ENCODE assay signal across 8 mouse cellular contexts in genomic region chr1:172143570-172143969, GRCm38 (mm10). TPM values are rescaled to one million over a fixed set of nuclear protein-coding genes. Genes with fewer than 3 reads are reported as not detected.
A peak's percentile ranks its signal among the peaks of the same experiment; 100 is the strongest.
DNase-seq lines count a peak whose midpoint lies in the region; ATAC-seq lines count a peak whose summit lies in the region.

No protein-coding gene starts in this region.

- no peaks in the 10 kb centered on the region for H3K36me3 ChIP-seq in kidney, embryonic 16.5 days (ENCODE audit: insufficient read depth, low read length)
- no peaks in the 10 kb centered on the region for H3K36me3 ChIP-seq in liver, embryonic 13.5 days
- H3K36me3 ChIP-seq in midbrain, embryonic 15.5 days (replicated peaks), result no peaks in the 10 kb centered on the region

- H3K4me3 ChIP-seq in kidney, embryonic 16.5 days (ENCODE audit: low read length), result no peak overlapping the region
- no peak overlapping the region for H3K4me3 ChIP-seq in liver, embryonic 13.5 days (replicated peaks)
- no peak overlapping the region for H3K4me3 ChIP-seq in midbrain, embryonic 15.5 days

- DNase-seq in kidney, adult 18-20 months, result peak; percentile 52
- peak; percentile 70 for DNase-seq in MEL-GATA-1-ER (ENCODE audit: extremely low read depth, low read depth)
- peak; percentile 70 to 76 for DNase-seq in cerebellum, postnatal 14 days
- DNase-seq in liver, embryonic 13.5 days, result peak; percentile 52
- DNase-seq in right cerebral cortex, postnatal 4 days, result peak; percentile 16

- WGBS in kidney, embryonic 16.5 days, result 17% methylated on average over 1 of the region's 1 CpGs
- 11% methylated on average over 1 of the region's 1 CpGs for WGBS in liver, embryonic 13.5 days (ENCODE audit: insufficient replicate concordance)
- 18% methylated on average over 1 of the region's 1 CpGs for WGBS in midbrain, embryonic 15.5 days

- H3K4me1 ChIP-seq in kidney, embryonic 16.5 days (ENCODE audit: insufficient read depth, low read length), result peaks cover 3% of the 10 kb centered on the region; the same call in 1 of the 2 replicates
- H3K4me1 ChIP-seq in liver, embryonic 13.5 days (replicated peaks), result peaks cover 11% of the 10 kb centered on the region; the same call in 1 of the 2 replicates
- peaks cover 5% of the 10 kb centered on the region; the same call in 1 of the 2 replicates for H3K4me1 ChIP-seq in midbrain, embryonic 15.5 days

- no peak overlapping the region for H3K9ac ChIP-seq in kidney, embryonic 16.5 days (replicated peaks; ENCODE audit: low read length)
- no peak overlapping the region for H3K9ac ChIP-seq in liver, embryonic 13.5 days
- H3K9ac ChIP-seq in midbrain, embryonic 15.5 days, result no peak overlapping the region

- no peak overlapping the region for H3K27ac ChIP-seq in kidney, embryonic 16.5 days (ENCODE audit: low read length)
- H3K27ac ChIP-seq in liver, embryonic 13.5 days, result no peak overlapping the region
- H3K27ac ChIP-seq in midbrain, embryonic 15.5 days, result no peak overlapping the region

- ATAC-seq in kidney, embryonic 16.5 days (ENCODE audit: low FRiP score, low TSS enrichment), result no peak
- ATAC-seq in inflammation-experienced regulatory T-cells, adult 6 months, result peak; percentile 49
- ATAC-seq in liver, embryonic 13.5 days (ENCODE audit: low read depth), result no peak
- no peak for ATAC-seq in midbrain, embryonic 15.5 days (replicated peaks)

- H3K9me3 ChIP-seq in kidney, embryonic 16.5 days (ENCODE audit: low read length), result no peaks in the 10 kb centered on the region
- H3K9me3 ChIP-seq in liver, embryonic 13.5 days (replicated peaks), result no peaks in the 10 kb centered on the region
- no peaks in the 10 kb centered on the region for H3K9me3 ChIP-seq in midbrain, embryonic 15.5 days

- H3K4me2 ChIP-seq in kidney, embryonic 16.5 days (replicated peaks; ENCODE audit: low read depth, low read length), result no peak overlapping the region
- no peak overlapping the region for H3K4me2 ChIP-seq in liver, embryonic 13.5 days
- no peak overlapping the region for H3K4me2 ChIP-seq in midbrain, embryonic 15.5 days

- H3K27me3 ChIP-seq in kidney, embryonic 16.5 days (ENCODE audit: insufficient read depth, low read length), result no peaks in the 10 kb centered on the region
- no peaks in the 10 kb centered on the region for H3K27me3 ChIP-seq in liver, embryonic 13.5 days
- no peaks in the 10 kb centered on the region for H3K27me3 ChIP-seq in midbrain, embryonic 15.5 days (replicated peaks)

RNA-seq across cellular contexts. Expression of gene Dcaf8, which starts 4.3 kb away (rescaled TPM):
- 147 and 149 TPM in 2 replicates for polyA plus RNA-seq in kidney, embryonic 16.5 days (2015; fragmentation: Nextera tagmentation; extraction: Ambion mirVana)
- polyA plus RNA-seq in inflammation-experienced regulatory T-cells, adult 6 months (2017; shearing (Covaris generic)), result 10 to 100 TPM; 46.7 to 99.2 (median 78.4) TPM
- polyA plus RNA-seq in liver, embryonic 13.5 days (2015; fragmentation: Nextera tagmentation; extraction: Ambion mirVana), result 58.1 and 65.0 TPM in 2 replicates
- polyA plus RNA-seq in midbrain, embryonic 15.5 days (2015; fragmentation: Nextera tagmentation; extraction: Ambion mirVana), result 93.0 and 94.7 TPM in 2 replicates

RNA-seq across cellular contexts. Expression of gene Pex19, which starts 17.0 kb away (rescaled TPM):
- polyA plus RNA-seq in kidney, embryonic 16.5 days (2015; fragmentation: Nextera tagmentation; extraction: Ambion mirVana), result 170 and 172 TPM in 2 replicates
- 10 to 100 TPM; 61.2 to 81.8 (median 78.3) TPM for polyA plus RNA-seq in inflammation-experienced regulatory T-cells, adult 6 months (2017; shearing (Covaris generic))
- 39.9 and 48.2 TPM in 2 replicates for polyA plus RNA-seq in liver, embryonic 13.5 days (2015; fragmentation: Nextera tagmentation; extraction: Ambion mirVana)
- 165 and 168 TPM in 2 replicates for polyA plus RNA-seq in midbrain, embryonic 15.5 days (2015; fragmentation: Nextera tagmentation; extraction: Ambion mirVana)

Comparison
In these comparisons a context has a peak if more than half of its experiments do, and no peak if none do; other contexts are left out.
1. DNase-seq: peak in every context shown above with its lines; median percentile 73 in cerebellum, postnatal 14 days; 70 in MEL-GATA-1-ER; 52 in kidney, adult 18-20 months; 52 in liver, embryonic 13.5 days; 16 in right cerebral cortex, postnatal 4 days.